ENCODE assay signal across 7 mouse cellular contexts in genomic region chr4:125703310-125703690, GRCm38 (mm10).
DNase-seq lines count a peak whose midpoint lies in the region; ATAC-seq and TF ChIP-seq lines count a peak whose summit lies in the region.

No protein-coding gene starts in this region.

- 19% methylated on average over 4 of the region's 4 CpGs for WGBS in cerebellum, adult 2 months
- 50% methylated on average over 4 of the region's 4 CpGs for WGBS in midbrain, embryonic 11.5 days

- ATAC-seq in midbrain, embryonic 11.5 days (ENCODE audit: low FRiP score) = no peak

- no peaks in the 10 kb centered on the region for H3K9me3 ChIP-seq in midbrain, embryonic 11.5 days (ENCODE audit: control insufficient read depth, low read length)

- no peak overlapping the region for H3K9ac ChIP-seq in midbrain, embryonic 11.5 days (ENCODE audit: low read length)

- no peaks in the 10 kb centered on the region for H3K36me3 ChIP-seq in midbrain, embryonic 11.5 days (ENCODE audit: control insufficient read depth, insufficient read depth, low read length)

- no peaks in the 10 kb centered on the region for H3K27me3 ChIP-seq in cerebellum, adult 2 months (ENCODE audit: control insufficient read depth, insufficient read depth, low read length)
- H3K27me3 ChIP-seq in midbrain, embryonic 11.5 days (ENCODE audit: control insufficient read depth, insufficient read depth, low read length) = no peaks in the 10 kb centered on the region

- peak; percentile 53; the same call in 1 of the 2 replicates for TF ChIP-seq CTCF in cerebellum, adult 2 months (IDR thresholded peaks at IDR 0.05; ENCODE audit: borderline replicate concordance, insufficient read depth, low read depth, low read length)

- H3K27ac ChIP-seq in cerebellum, adult 2 months (ENCODE audit: insufficient read depth, low read length) = peak overlapping the region; percentile 27; the same call in 1 of the 2 replicates
- no peak overlapping the region for H3K27ac ChIP-seq in midbrain, embryonic 11.5 days (ENCODE audit: low read depth, low read length)

- peaks cover 4% of the 10 kb centered on the region; the same call in 1 of the 2 replicates for H3K4me1 ChIP-seq in cerebellum, adult 2 months (ENCODE audit: control insufficient read depth, insufficient read depth, low read length)
- no peaks in the 10 kb centered on the region for H3K4me1 ChIP-seq in midbrain, embryonic 11.5 days (ENCODE audit: control insufficient read depth, insufficient read depth, low read length)

- H3K4me2 ChIP-seq in midbrain, embryonic 11.5 days = no peak overlapping the region

- no peak for TF ChIP-seq POLR2A in cerebellum, adult 2 months (IDR thresholded peaks at IDR 0.05; ENCODE audit: borderline replicate concordance, insufficient read depth, low read length)

- no peak overlapping the region for H3K4me3 ChIP-seq in cerebellum, adult 2 months (replicated peaks; ENCODE audit: insufficient read depth, low read depth, low read length)
- H3K4me3 ChIP-seq in midbrain, embryonic 11.5 days (ENCODE audit: low read depth, low read length) = no peak overlapping the region

- DNase-seq in thymus, postnatal 14 days = peak; percentile 15
- no peak for DNase-seq in thymus, postnatal 0 days (ENCODE audit: low spot score)
- DNase-seq in cerebellum, adult 2 months = peak; percentile 31 to 35
- peak; percentile 7 to 20 for DNase-seq in heart, adult 9 months (ENCODE audit: low spot score in 2 of 2)
- DNase-seq in kidney, postnatal 10 days = peak; percentile 19
- DNase-seq in midbrain, embryonic 11.5 days (ENCODE audit: low spot score, missing footprints) = peak; percentile 89
- no peak for DNase-seq in spleen, adult 12 weeks (ENCODE audit: low spot score)

Comparison
In these comparisons a context has a peak if more than half of its experiments do, and no peak if none do; other contexts are left out.
1. DNase-seq: peak in thymus, postnatal 14 days (single experiment), cerebellum, adult 2 months (2 of 2), heart, adult 9 months (2 of 2), kidney, postnatal 10 days (single experiment) and midbrain, embryonic 11.5 days (single experiment); none in thymus, postnatal 0 days (single experiment) and spleen, adult 12 weeks (single experiment).